Mouse (Mus musculus) cortical plate, adult 2 months (tissue): Measurements from ENCODE around the gene Clasp2.

Experiments used
- CTCF ChIP-seq: fragments of 200-500 bp; IDR thresholded peaks from 2 replicates; pipeline ENCODE4 v1.5.1; 2011; ENCODE audit warnings: mild to moderate bottlenecking, control low read depth, low read length; ENCODE audit not compliant: insufficient read depth; ENCODE audit errors: extremely low read depth
- POLR2A ChIP-seq: fragments of 200-500 bp; IDR thresholded peaks from 2 replicates; pipeline ENCODE4 v1.6.1; 2011; ENCODE audit warnings: mild to moderate bottlenecking, low read length, control low read depth; ENCODE audit not compliant: insufficient read depth; ENCODE audit errors: extremely low read depth

- TF ChIP-seq POLR2A (peak; percentile 75), CTCF (no peak)
Observed at GRCm38 (mm10) chr9:113811957-113812670, 70.8 kb downstream of the Clasp2 start.
